Mouse (Mus musculus) G1E (cell line): ENCODE results near the gene Pip5k1b.

Experiments
- CTCF ChIP-seq: IDR thresholded peaks from 2 replicates; pipeline ENCODE4 v1.5.1; 2012; ENCODE audit warnings: low read depth, low read length, inconsistent platforms, mixed read lengths
- GATA1 ChIP-seq: IDR thresholded peaks from 2 replicates; pipeline ENCODE4 v1.6.1; 2012; ENCODE audit warnings: borderline replicate concordance, low read length, inconsistent platforms, mixed read lengths
- GATA2 ChIP-seq: IDR thresholded peaks from 2 replicates; pipeline ENCODE4 v1.6.1; 2012; ENCODE audit warnings: low read depth, low read length, inconsistent platforms, borderline replicate concordance
- POLR2AphosphoS5 ChIP-seq: IDR thresholded peaks from 2 replicates; pipeline ENCODE4 v1.6.1; 2012; ENCODE audit warnings: low read depth, low read length, inconsistent platforms; ENCODE audit not compliant: insufficient replicate concordance
- TAL1 ChIP-seq: conservative IDR thresholded peaks from 2 replicates; pipeline ENCODE4 v1.6.1; 2012; ENCODE audit warnings: low read depth, low read length, inconsistent platforms, mixed read lengths

DNA sequence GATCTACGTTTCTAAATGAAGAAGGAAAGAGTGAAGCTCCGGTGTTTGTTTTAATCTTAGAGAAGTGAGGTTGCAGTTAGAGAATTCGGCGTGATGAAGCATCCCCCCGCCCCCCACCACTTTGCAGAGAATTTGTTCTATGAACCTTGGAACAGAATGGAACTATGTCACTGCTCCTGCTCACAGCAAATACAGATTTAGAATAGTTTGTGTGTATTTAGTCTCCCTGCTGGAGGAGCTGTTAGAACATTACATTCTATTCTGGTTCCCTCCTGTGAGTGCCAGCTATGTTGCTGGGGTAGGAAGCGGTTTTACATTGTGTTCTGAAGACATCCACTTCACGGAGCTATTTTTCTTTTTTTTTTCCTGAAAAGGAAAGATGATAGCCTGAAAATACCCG, 28.3 kb upstream of the Pip5k1b start:
- TF ChIP-seq CTCF (no peak), GATA1 (no peak), TAL1 (no peak), POLR2AphosphoS5 (no peak), GATA2 (no peak)
